Mouse (Mus musculus) induced T-regulatory cell, adult 2 months (primary cell): ENCODE results near the gene Tnnt3.

Source experiments
- DNase-seq: peaks from one replicate; pipeline ENCODE4 v3.0.0-alpha.2; 2012; ENCODE audit warnings: low read depth

Gene Tnnt3

GRCm38 (mm10) chr7:142476795-142477452, 21.7 kb upstream of the Tnnt3 start:
- no peak for DNase-seq

- no peak for DNase-seq
Observed at GRCm38 (mm10) chr7:142478001-142478400, 20.6 kb upstream of the Tnnt3 start.

- no peak for DNase-seq
Observed at GRCm38 (mm10) chr7:142478574-142478973, 20.1 kb upstream of the Tnnt3 start.

- no peak for DNase-seq
Observed at GRCm38 (mm10) chr7:142479307-142479706, 19.3 kb upstream of the Tnnt3 start.

GRCm38 (mm10) chr7:142479886-142480285, 18.8 kb upstream of the Tnnt3 start:
- no peak for DNase-seq

GRCm38 (mm10) chr7:142480661-142481060, 18.0 kb upstream of the Tnnt3 start:
- DNase-seq: no peak

- peak; percentile 28 for DNase-seq
Observed at GRCm38 (mm10) chr7:142481186-142481567, 17.5 kb upstream of the Tnnt3 start.

- DNase-seq: no peak
Observed at GRCm38 (mm10) chr7:142481568-142482255, 16.9 kb upstream of the Tnnt3 start.

- DNase-seq: no peak
Observed at GRCm38 (mm10) chr7:142482256-142482609, 16.4 kb upstream of the Tnnt3 start.

GRCm38 (mm10) chr7:142483136-142483535, 15.5 kb upstream of the Tnnt3 start:
- DNase-seq: no peak

GRCm38 (mm10) chr7:142484780-142485179, 13.9 kb upstream of the Tnnt3 start:
- no peak for DNase-seq

- no peak for DNase-seq
Observed at GRCm38 (mm10) chr7:142486751-142487162, 11.9 kb upstream of the Tnnt3 start.

GRCm38 (mm10) chr7:142487341-142487859, 11.2 kb upstream of the Tnnt3 start:
- no peak for DNase-seq

- DNase-seq: no peak
Observed at GRCm38 (mm10) chr7:142488053-142488452, 10.6 kb upstream of the Tnnt3 start.

- no peak for DNase-seq
Observed at GRCm38 (mm10) chr7:142493535-142493934, 5.1 kb upstream of the Tnnt3 start.

GRCm38 (mm10) chr7:142496158-142496557, 2.5 kb upstream of the Tnnt3 start:
- no peak for DNase-seq

- peak; percentile 43 for DNase-seq
Observed at GRCm38 (mm10) chr7:142496800-142497199, 1.8 kb upstream of the Tnnt3 start.

GRCm38 (mm10) chr7:142497775-142498174, 861 bp upstream of the Tnnt3 start:
- peak; percentile 54 for DNase-seq

- no peak for DNase-seq
Observed at GRCm38 (mm10) chr7:142499010-142499721, 530 bp downstream of the Tnnt3 start.

- DNase-seq: no peak
Observed at GRCm38 (mm10) chr7:142500032-142500431, 1.4 kb downstream of the Tnnt3 start.

- no peak for DNase-seq
Observed at GRCm38 (mm10) chr7:142503206-142503605, 4.6 kb downstream of the Tnnt3 start.

GRCm38 (mm10) chr7:142505942-142506341, 7.3 kb downstream of the Tnnt3 start:
- no peak for DNase-seq

GRCm38 (mm10) chr7:142506501-142506900, 7.9 kb downstream of the Tnnt3 start:
- no peak for DNase-seq
